Mouse (Mus musculus) testis, postnatal 14 days (tissue): ENCODE measurements around the gene Nup210.

Source experiments
- DNase-seq: peaks from one replicate; pipeline ENCODE4 v3.0.0; 2021; ENCODE audit warnings: low spot score

The Nup210 gene

GRCm38 (mm10) chr6:91020810-91021209, 95.8 kb downstream of the Nup210 start:
- DNase-seq, result no peak

DNA sequence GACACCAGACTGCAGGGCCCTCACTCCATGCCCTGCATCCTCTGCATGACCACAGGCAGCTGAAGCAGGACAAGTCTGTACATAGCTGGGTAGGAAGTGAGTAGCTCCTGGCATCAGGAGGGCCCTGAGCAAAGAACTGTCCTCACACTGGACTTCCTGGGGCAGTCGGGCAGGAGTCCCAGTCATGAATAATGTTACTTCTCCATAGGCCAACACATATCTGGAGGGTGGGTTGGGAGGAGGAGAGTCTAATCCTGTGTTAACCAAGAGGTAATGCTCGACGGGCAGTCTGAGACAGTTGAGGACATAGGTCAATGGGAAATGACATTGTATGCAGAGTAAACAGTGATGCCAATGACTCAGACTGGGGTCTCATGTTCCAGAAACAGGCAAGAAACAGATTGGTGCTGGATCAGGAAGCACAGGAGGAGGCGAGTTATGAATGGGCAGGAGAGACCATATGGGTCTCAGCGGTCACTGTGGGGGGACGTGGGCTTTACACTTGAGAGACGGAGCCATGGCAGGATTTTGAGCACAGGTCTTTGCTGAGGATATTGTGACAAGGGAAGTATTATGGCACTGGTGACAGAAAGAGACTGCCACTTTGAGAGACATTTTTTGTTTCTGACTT, 99.9 kb downstream of the Nup210 start:
- no peak for DNase-seq

DNA sequence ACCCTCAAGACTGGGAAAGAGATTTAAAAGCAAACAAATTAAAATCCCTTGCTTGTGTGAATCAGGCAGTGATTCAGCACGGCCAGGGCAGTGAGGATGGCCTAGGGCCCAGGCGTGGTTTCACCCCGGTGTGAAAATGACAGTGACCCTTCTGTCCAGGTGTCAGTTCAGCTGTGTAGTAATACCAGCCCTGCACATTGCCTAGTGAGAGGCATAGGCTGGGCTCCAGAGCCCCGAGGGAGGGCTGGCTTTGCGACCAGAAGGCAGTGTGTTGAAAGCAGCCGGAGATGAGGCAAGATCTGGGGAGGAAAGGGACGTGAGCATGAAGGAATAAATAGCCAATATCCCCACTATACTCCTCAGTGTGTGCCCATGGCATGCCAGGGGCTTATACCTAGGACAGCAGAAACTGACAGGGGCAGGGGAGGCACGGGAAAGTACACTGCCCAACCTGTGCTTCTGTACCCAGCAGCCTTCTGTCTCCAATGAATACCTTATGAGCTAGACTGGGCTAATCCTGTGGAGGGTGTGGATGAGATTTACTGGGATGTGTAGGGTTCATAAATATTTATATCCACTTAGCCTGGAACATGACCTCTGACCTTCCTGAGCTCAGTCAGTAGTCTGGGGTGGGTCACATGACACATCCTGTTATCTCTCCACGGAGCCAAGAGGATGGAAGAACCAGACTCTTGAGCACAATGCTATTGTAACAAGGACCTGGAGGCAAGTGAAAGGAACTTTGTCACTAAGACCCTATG, 102.3 kb downstream of the Nup210 start:
- no peak for DNase-seq

- DNase-seq, result no peak
Observed at GRCm38 (mm10) chr6:91012458-91012857, 104.2 kb downstream of the Nup210 start.

- DNase-seq, result no peak
Observed at GRCm38 (mm10) chr6:91011568-91011967, 105.1 kb downstream of the Nup210 start.

- no peak for DNase-seq
Observed at GRCm38 (mm10) chr6:91008284-91008830, 108.3 kb downstream of the Nup210 start.

GRCm38 (mm10) chr6:91007207-91007606, 109.4 kb downstream of the Nup210 start:
- DNase-seq, result no peak

- no peak for DNase-seq
Observed at GRCm38 (mm10) chr6:91004157-91004556, 112.5 kb downstream of the Nup210 start.

- no peak for DNase-seq
Observed at GRCm38 (mm10) chr6:91003310-91003995, 113.2 kb downstream of the Nup210 start.

- no peak for DNase-seq
Observed at GRCm38 (mm10) chr6:91001566-91001965, 115.1 kb downstream of the Nup210 start.

DNA sequence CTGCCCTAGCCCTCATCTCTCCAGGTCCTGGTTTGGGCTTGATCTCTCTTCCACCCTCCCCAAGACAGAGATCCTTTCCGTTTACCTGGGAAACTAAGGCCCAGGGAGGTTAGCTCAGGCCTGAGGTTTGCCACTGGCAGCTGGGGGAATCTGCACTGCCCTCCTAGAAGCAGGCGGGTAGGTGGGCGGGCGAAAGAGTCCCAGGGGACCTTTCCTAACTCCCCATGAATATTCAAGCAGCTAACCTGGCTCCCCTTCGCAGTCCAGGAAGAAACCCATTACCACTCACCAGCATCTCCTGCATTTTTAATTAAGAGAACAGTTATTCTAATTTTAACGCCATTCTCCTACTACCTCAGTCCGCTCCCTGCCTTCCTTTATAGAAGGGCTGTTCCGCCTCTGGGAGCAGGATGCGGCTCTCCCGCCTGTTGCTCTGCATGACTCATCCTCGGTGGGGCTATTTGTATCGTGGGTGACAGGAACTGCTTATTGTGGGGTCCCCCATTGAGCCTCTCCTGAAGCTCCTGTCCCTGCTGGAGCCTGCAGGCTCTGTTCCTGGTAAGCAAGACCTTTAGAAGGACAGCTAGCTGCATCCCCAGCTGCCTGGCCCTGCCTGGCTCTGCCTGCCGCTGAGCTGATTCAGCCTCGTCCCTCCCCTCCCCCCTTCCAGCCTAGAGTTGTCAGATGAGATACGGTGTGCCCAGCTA, 115.7 kb downstream of the Nup210 start:
- no peak for DNase-seq

DNA sequence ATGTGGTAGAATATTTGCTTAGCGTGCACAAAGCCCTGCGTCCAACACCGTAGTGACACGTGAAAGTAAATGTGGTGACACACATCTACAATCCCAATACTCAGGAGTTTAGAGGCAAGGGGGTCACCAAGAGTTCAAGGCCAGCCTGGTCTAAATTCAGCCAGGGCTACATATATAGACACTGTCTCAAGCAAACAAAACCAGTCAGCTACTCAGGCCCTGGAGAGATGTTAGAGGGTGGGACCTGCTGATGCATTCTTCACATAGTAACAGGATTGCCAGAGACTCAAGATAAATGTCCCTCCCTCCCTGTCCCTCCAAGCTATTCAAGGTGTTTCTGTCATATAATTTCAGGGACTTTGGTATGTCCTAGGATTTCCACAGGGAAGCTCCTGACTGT, 117.5 kb downstream of the Nup210 start:
- no peak for DNase-seq

- DNase-seq, result no peak
Observed at GRCm38 (mm10) chr6:90997025-90997424, 119.6 kb downstream of the Nup210 start.

- no peak for DNase-seq
Observed at GRCm38 (mm10) chr6:90996181-90996580, 120.4 kb downstream of the Nup210 start.

DNA sequence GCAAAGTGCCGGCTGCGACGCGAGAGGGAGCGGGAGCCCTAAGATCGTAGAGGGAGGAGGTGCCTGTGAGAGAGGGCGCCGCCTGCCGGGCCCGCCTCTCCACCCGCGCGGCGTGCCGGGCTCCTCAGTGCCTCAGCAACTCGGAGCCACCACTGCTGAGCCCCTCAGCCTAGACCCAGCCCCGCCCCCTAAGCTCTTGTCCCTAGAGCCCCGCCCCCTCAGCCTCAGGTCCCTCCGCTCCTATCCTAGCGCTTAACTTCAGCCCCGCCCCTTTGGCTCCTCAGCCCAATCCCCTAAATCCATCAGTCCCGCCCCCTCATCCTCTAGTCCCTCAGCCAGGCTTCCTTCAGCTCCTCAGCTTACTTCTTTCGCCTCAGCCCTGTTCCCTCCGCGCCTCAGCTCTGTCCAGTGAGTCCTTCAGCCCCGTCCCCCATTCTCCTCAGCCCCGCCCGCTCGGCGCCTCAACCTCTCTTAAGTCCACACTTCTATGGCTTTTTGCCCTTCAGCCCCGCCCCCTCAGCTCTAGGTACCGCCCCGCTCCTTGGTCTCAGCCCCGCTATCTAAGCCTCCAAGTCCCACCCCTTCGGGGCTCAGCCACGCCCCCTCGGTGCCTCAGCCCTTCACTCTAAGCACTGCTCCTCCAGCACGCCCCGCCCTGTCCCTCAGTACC, 127.8 kb downstream of the Nup210 start, which contains the start of gene Iqsec1:
TSS of gene Iqsec1 (minus strand) at position 38 of the 670 bp plus-strand sequence.
- DNase-seq, result peak; percentile 96

GRCm38 (mm10) chr6:90988299-90988625, 128.4 kb downstream of the Nup210 start:
- no peak for DNase-seq

- peak; percentile 45 for DNase-seq
Observed at GRCm38 (mm10) chr6:90987561-90988298, 128.9 kb downstream of the Nup210 start.

- DNase-seq, result no peak
Observed at GRCm38 (mm10) chr6:90984101-90984500, 132.5 kb downstream of the Nup210 start.

GRCm38 (mm10) chr6:90974279-90974678, 142.3 kb downstream of the Nup210 start:
- DNase-seq, result no peak

DNA sequence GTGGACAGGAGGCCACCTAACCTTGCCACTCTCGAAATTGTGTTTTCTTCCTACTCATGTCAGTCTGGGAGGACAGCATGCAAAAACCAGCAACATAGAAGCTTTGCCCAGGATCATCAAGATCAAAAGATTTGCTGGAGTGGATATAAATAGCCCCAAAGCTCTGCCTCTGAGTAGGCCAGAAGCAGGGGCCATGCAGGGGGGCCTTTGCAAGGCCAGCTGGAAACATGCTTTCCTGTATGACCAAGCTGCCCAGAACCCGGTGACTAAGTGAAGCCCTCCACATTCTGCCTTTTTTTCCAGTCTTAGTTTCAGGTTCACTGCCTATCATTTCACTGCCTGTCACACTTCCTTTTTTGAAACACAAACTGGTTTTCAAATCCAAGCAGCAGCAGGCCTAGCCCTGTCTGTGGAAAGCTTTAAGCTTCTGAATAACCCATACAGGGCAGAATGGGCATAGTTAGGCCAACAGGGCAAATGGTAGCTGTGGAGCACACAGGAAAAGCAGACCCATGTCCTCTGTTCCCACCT, 147.2 kb downstream of the Nup210 start:
- DNase-seq, result no peak
